Mouse (Mus musculus): ENCODE results near the gene B4galt5.

Gene B4galt5

GRCm38 (mm10) chr2:167330581-167330980 is 18.4 kb downstream of the B4galt5 start:
- DNase-seq: no peak

- DNase-seq: no peak
Measured at GRCm38 (mm10) chr2:167329478-167330262, 19.3 kb downstream of the B4galt5 start.

- no peak for DNase-seq
Measured at GRCm38 (mm10) chr2:167328340-167328739, 20.6 kb downstream of the B4galt5 start.

GRCm38 (mm10) chr2:167326582-167326981 is 22.4 kb downstream of the B4galt5 start:
- no peak for DNase-seq

GRCm38 (mm10) chr2:167324151-167324930 is 24.6 kb downstream of the B4galt5 start:
- DNase-seq: no peak

DNA sequence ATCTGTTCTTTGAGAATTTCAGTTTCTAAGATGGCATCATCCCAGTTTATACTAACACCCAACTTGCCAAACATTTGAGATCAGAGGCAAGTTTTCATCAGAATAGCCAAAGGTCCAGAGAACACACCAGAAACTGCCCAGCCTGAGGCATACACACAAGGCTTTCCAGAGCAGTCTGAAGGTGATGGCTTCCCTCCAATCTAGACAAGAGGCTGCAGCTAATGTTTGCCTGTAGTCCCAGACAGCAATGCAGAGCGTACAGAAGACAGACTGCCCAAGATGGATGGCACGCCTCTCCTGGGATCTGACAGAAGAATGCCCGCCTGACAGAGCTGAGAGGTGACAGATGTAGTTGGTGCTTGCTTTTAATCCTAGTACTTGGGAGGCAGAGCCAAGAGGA is 25.9 kb downstream of the B4galt5 start:
- no peak for DNase-seq

DNA sequence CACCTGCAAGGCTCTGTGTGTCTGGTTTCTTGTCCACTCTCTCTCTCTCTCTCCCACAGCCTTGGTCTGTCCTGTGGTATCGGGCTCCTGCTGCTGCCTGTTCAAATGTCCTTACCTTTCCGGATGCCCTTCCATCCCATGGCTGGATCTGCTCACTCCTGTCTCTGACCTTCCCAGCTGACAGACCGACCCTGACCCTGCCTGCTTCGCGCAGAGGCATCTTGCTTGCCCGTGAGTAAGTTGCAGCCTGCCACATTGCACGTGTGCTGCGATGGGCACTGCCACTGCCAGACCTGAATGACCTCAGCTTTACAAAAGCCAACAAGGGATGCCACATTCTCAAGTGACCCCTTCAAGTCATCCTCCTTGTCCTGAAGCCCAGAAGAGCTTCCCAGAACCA is 27.6 kb downstream of the B4galt5 start:
- no peak for DNase-seq

DNA sequence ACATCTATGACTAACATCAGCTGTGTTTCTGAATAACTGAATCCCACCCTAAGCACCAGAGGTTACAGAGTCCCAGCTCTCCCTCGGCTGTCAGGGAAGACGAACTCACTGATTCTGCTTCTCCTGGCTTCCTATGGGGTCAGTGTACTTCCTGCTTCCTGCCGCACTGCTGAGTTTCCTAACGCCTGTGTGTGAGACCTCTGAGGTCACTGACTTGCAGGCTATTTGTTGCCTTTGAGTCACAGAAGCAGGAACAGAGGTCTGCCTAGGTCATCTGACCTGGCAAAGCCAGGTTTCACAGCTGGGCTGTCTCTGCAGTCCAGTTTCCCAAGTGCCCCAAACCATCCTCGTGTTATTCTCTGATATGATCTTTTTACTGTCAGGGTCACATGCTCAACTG is 30.0 kb downstream of the B4galt5 start:
- DNase-seq: no peak

DNA sequence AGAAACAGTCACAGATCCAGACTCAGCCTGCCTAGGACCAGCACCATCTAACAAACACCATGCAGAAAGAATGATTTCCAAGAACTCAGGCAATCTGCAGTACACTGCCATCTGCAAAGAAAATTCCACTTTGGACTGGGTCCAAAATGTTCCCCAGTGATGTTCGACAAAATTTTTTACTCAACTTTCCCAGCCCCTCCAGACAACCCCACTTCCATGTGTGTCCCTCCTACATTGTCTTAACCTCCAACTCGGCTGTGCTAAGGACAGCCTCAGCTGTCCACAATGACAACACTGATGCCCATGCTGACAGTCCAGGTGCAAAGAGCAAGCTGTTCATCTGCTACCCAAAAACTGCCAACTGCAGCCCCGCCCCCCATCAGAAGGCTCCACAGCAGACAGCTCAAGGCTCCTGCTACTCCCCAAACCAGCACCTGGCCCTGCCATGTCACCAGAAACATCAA is 32.2 kb downstream of the B4galt5 start:
- DNase-seq: no peak

GRCm38 (mm10) chr2:167314491-167314890 is 34.5 kb downstream of the B4galt5 start:
- DNase-seq: no peak

- no peak for DNase-seq
Measured at GRCm38 (mm10) chr2:167313501-167314326, 35.3 kb downstream of the B4galt5 start.

DNA sequence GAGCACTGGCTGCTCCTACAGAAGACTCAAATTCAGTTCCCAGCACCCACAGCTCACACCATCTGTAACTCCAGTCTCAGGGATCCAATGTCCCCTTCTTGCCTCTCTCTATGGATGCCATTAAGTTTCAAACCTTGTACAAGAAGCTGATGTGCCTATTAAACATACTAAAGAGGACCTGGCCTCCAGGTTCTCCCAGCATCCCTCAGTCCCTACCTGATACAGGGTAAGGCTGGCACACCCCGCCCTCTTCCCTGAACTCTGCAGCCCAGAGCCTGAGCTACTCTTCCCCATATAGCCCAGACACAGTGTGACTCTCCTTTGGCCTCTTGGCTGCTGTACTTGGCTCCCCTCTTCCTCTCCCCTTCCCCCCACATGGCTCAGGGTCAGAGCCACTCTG is 38.9 kb downstream of the B4galt5 start:
- DNase-seq: no peak

DNA sequence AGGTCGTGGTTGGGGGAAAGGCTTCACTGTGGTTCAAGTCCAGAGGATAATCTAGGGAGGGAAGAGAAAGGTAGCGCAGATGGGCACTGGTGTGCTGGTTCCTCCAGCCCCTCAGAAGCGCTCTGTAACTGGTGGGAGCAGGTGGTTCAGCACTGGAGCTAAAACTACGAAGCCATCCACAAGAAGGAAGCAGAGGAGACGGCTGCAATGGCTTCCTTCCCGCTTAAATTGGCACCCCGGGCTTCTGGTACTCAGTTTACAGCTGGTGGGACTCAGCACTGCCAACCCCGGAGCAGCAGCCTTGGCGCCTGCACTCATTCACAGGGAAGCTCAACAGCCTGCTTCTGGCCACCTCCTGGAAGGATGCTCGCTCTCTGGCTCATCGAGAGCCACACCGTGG is 39.7 kb downstream of the B4galt5 start:
- DNase-seq: no peak

DNA sequence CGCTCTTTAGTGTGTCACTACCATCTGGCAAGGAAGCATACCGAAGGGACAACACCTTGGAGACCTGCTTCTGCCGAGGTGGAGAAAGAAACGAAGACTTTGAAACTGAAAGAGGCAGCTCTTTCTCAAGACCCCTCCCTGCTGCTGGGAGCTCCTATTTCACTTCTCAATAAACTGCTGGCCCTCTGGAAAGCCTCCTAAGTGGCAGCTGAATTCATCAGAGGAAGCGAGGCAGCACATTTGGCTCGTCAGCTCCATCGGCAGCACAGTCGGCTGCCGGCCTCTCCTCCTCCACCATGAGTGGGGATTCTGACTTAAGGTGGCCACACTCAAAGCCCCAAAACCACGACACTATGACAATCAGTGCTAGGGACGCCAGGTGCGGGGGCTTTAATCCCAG is 41.3 kb downstream of the B4galt5 start:
- DNase-seq: no peak

DNA sequence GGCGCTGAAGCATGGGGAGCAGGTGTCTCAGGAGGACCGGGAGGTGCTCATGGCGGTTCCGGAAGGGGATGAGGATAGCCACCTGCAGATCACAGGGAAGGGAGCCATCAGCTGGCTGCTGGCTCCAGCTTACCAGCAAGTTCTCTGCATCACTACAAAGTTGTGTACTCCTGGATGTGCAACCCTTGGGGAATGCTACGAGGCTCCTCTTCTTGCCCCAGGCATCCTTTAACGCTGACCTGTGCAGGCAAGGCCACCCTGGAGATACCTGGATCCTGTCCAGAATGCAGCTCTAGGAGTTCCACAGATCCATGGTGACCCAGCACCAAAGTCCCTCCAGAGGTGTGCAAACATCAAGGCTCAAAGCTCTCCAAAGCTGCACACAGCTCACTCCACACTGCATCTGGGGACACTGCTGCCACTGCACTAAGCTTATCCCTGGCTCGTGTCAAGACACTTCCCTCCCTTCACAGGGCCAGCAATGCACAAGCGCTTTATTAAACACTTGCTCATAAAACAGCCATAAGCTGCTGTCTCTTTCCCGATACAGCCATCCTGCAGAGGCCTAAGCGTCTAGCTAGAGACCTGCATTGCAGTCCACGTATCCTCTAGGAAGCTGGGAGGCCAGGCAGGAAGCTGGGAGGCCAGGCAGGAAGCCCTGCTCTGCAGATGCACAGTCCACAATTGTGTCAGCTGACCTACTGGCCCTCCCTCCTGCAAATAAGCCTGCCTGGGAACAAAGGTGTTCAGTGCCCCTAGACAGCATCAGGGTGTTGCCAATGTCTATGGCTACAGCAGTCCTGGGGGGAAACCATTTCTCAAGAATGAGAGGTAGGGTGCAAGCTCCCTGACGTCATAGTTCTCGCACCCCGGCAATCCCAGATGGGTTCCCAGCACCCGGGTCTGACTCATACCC is 42.1 kb downstream of the B4galt5 start:
- DNase-seq: peak; percentile 2

DNA sequence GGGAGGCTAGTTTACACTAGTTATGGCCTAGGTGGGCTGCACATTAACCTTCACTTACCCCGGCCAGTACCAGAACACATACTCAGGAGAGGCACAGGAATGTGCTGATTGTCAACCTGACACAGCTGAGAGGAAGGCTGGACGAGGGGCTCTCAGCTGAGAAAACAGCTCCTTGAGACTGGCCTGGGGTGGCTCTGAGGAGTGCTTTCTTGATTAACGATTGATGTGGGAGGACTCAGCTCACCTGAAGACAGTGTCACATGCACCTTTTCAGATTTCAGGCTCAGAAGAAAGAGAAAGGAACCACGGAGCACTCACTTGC is 42.7 kb downstream of the B4galt5 start:
- peak; percentile 1 for DNase-seq

DNA sequence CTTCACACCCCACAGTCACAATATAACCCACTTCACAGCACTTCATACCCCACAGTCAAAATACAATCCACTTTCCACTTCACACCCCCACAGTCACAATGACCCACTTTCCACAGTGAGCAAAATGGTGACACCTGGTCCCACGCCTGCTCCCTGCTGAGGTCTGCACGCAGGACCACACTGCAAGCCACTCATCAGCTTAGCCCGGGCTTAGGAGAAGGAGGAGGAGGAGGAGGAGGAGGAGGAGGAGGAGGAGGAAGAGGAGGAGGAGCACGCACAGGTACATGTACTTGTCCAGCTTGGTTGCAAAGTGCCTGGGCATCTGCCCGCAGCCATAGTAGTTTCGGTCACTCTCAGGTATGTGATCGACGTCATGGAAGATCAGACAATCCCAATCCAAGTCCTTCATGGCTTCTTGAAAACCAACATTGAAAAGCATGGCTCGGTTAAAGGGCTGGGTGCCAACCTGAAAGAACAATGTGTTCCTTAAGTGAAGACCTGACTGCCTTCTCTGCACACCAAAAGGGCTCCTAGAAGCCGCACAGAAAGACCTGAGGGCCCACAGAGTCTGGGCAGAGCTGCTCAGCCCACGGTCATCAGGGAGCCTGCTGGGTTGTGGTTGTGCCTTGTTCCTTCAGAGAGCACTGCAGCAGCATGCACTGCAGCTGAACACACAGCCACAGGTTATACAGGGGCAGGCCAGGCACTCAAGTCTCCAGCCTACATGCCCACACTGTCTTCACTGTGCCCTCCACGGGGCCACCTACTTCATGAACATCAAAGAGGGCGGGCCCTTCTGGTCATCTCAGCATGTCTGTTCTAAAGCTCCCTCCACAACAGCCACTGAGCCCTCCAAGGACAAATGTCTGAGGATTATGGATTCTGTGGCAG is 43.4 kb downstream of the B4galt5 start:
- peak; percentile 8 for DNase-seq

DNA sequence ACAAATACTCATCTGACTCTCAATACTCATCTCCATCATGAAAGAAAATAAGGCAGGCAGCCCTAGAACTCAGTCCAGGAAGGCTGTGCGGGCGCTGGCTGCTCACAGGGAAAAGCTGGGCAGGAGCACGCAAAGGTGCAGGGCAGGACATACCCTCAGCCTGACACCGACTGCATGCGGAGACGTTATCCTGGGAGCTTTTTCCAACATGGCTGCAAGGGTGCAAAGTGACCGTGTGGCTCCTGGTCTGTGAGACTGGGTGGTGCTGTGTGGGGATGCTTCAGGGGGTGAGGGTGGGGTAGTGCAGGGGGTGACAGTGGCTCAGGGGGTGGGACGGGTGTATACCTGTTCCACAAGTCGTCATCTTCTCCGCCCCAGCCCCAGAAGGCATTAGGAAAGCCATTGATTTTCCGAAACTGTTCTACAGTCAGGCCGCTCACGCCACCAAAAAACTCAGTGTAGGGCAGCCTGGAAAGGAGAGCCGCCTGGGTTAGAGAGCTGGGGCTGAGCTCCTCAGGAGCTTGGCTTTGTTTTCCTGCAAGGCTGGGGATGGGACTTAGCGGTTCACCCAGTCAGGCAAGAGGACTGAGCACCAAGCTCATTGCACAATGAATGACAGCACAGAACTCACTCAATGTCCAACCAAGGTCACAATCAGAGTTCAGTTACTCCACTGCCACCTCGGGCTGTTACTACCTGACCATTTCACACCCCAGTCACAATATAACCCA is 44.2 kb downstream of the B4galt5 start:
- DNase-seq: peak; percentile 2

DNA sequence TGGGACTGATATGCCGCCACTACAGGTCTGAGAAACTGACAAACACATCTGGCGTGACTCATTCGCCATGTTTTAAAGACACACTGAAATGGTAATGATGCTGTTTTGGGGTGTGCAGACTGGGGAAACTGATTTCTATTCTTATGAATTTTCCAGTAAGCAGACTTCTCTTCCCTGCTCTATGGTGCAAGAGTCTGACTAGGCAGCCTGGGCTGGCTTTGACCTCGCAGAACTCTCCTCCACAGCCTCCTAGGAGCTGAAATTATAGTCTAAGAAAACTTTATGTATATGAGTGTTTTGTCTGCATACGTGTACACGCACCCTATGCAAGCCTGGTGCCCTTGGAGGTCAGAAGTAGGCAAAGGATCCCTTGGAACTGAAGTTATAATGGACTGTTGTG is 45.2 kb downstream of the B4galt5 start:
- DNase-seq: no peak

DNA sequence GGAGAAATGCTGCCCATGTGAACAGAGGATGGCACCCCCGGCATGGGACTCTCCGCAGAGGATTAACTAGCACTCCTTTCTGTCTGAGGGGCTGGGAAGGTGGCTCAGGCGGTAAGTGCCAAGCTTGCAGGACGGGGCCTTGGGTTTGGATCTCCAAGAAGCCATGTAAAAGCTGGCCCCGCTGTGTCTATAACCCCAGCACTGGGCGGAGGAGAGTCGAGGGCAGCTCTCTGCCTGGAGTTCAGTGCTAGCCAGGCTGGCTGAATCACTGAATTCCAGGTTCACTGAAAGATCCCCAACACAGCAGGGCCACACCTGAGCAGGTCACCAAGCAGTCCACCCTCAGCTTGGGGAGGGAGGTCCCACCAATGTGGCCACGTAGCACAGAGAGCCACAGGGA is 45.8 kb downstream of the B4galt5 start:
- DNase-seq: peak; percentile 2

GRCm38 (mm10) chr2:167302641-167303040 is 46.3 kb downstream of the B4galt5 start:
- peak; percentile 2 for DNase-seq

Measured in right cerebral cortex, postnatal 25 days (tissue).